Mouse (Mus musculus) forebrain, embryonic 16.5 days (tissue): Measurements from ENCODE around the gene Tbce. TPM values are rescaled to one million over a fixed set of nuclear protein-coding genes. Genes with fewer than 3 reads are reported as not detected.
"Not testable (repeated sequence)": the region's sequence is repeated elsewhere in the genome, so short reads cannot be mapped to it uniquely, and the experiment has no call there.

Experiments used
- ATAC-seq: fragments of 200-750 bp; cut with Nextera tagmentation; 2 replicates; pipeline ENCODE4 v1.8.0; 2017; ENCODE audit warnings: mild to moderate bottlenecking, moderate library complexity
- H3K27ac ChIP-seq: fragments of 300-500 bp; sonication (generic); 2 replicates; pipeline ENCODE4 v1.5.1; 2014; ENCODE audit warnings: low read length, control low read depth
- H3K27me3 ChIP-seq: fragments of 300-500 bp; sonication (generic); replicated peaks from 2 replicates; pipeline ENCODE4 v1.6.1; 2014; ENCODE audit warnings: low read length; ENCODE audit not compliant: control insufficient read depth, insufficient read depth
- H3K36me3 ChIP-seq: fragments of 300-500 bp; sonication (generic); 2 replicates; pipeline ENCODE4 v1.6.1; 2014; ENCODE audit not compliant: control insufficient read depth, insufficient read depth
- H3K4me1 ChIP-seq: fragments of 300-500 bp; sonication (generic); replicated peaks from 2 replicates; pipeline ENCODE4 v1.6.1; 2014; ENCODE audit warnings: low read length; ENCODE audit not compliant: control insufficient read depth, insufficient read depth
- H3K4me2 ChIP-seq: fragments of 300-500 bp; sonication (generic); 2 replicates; pipeline ENCODE4 v1.6.1; 2014; ENCODE audit warnings: mild to moderate bottlenecking, low read length, control low read depth
- H3K4me3 ChIP-seq: fragments of 300-500 bp; sonication (generic); replicated peaks from 2 replicates; pipeline ENCODE4 v1.5.1; 2014; ENCODE audit warnings: mild to moderate bottlenecking, low read length, control low read depth
- H3K9ac ChIP-seq: fragments of 300-500 bp; sonication (generic); replicated peaks from 2 replicates; pipeline ENCODE4 v1.6.1; 2014; ENCODE audit warnings: low read depth, low read length, control low read depth
- H3K9me3 ChIP-seq: fragments of 300-500 bp; sonication (generic); 2 replicates; pipeline ENCODE4 v1.6.1; 2016; ENCODE audit warnings: low read length; ENCODE audit not compliant: control insufficient read depth
- WGBS: fragments of 180-500 bp; shearing (Covaris S2); extraction: QIAGEN DNeasy Blood & Tissue Kit; methylation state at CpG from one replicate; pipeline ENCODE4 v1.1.7; 2014; 5-methylcytosine and 5-hydroxymethylcytosine counted together
- polyA plus RNA-seq: library from polyadenylated mRNA; unstranded; fragments of >200 nt; fragmentation: Nextera tagmentation; extraction: Ambion mirVana; gene quantifications from 2 replicates; pipeline ENCODE4 v1.2.1, GENCODE M21; 2015

Tbce gene
- polyA plus RNA-seq, 1 experiment from 2014 or later, result 113 TPM

DNA sequence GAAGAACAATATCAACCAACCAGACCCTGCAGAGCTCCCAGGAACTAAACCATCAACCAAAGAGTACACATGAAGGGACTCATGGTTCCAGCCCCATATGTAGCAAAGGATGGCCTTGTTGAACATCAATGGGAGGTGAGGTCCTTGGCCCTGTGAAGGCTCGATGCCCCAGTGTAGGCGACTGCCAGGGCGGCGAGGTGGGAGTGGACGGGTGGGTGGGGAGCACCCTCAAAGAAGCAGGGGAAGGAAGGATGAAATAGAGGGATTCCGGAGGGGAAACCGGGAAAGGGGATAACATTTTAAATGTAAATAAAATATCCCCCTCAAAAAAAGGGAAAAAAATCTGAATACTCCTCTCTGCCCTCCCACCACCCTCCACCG is 537 bp downstream of the Tbce start:
- 1% methylated on average over 8 of the region's 8 CpGs for WGBS

DNA sequence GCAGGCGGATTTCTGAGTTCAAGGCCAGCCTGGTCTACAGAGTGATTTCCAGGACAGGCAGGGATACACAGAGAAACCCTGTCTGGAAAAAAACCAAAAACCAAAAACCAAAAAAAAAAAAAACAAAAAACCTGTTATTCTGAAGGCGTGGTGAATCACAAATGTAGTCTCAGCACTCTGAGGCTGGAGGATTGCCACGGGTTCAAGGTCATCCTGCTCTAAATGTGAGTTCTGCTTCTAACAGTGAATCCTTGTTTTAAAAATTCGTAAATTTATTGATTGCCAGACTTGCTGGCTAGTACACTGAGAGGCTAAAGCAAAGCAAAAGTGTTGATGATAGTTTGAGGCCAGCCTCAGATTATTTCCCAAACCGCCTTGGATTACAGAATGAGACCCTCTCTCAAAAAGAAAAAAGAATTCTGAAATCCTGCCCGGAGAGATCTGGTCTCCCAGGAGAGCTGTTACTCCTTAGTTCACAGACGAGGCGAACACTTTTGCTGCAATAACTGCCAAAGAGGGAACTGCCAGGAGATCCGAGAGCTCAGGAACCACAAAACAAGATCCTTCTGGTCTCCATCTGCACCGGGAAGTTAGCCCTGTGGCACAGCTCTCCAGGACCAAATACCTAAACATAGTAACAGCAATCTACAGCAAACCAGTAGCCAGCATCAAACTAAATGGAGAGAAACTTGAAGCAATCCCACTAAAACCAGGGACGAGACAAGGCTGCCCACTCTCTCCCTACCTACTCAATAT is 3.4 kb downstream of the Tbce start:
- Histone ChIP-seq H3K27ac (no peak overlapping the region), H3K9ac (no peak overlapping the region), H3K9me3 (no peaks in the 10 kb centered on the region), H3K4me3 (no peak overlapping the region), H3K27me3 (no peaks in the 10 kb centered on the region), H3K4me2 (no peak overlapping the region), H3K36me3 (no peaks in the 10 kb centered on the region), H3K4me1 (peaks cover 10% of the 10 kb centered on the region)
- ATAC-seq, result no peak
- WGBS, result 91% methylated on average over 11 of the region's 11 CpGs

More for the DNA sequence above, 537 bp downstream of the Tbce start:
- Histone ChIP-seq H3K27me3 (no peaks in the 10 kb centered on the region), H3K9me3 (no peaks in the 10 kb centered on the region), H3K4me1 (peaks cover 10% of the 10 kb centered on the region), H3K36me3 (no peaks in the 10 kb centered on the region), H3K4me2 (peak overlapping the region; percentile 87), H3K27ac (peak overlapping the region; percentile 97), H3K4me3 (peak overlapping the region; percentile 77), H3K9ac (peak overlapping the region; percentile 92)
- ATAC-seq, result peak; percentile 62

DNA sequence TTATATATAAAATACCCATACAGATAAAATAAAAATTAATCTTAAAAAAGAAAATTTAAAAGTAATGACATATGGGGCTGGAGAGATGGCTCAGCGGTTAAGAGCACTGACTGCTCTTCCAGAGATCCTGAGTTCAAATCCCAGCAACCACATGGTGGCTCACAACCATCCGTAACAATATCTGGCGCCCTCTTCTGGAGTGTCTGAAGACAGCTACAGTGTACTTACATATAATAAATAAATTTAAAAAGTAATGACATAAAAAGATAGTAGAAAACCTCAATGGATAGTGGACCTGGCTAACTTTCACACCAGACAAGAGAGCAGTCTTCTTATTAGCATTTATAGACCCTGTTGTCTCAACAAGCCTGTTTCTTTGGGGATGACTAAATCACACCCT is 4.1 kb downstream of the Tbce start:
- WGBS, result 92% methylated on average over 3 of the region's 3 CpGs
- H3K27me3 ChIP-seq, H3K4me2 ChIP-seq, H3K4me1 ChIP-seq, H3K27ac ChIP-seq, H3K9ac ChIP-seq, ATAC-seq, H3K9me3 ChIP-seq, H3K4me3 ChIP-seq, H3K36me3 ChIP-seq: not testable (repeated sequence)

DNA sequence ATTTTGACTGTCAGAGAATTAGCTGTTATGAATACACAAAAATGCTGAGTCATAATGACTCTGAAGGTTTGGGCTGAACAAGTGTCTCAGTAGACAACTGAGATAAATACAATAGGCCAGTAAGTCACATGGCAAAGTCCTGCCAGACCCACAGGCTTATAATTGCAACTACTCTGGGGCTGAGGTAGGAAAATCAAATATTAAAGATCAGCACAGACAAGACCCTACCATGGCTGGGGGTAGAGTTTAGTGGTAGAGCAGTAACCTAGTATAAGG is 5.4 kb downstream of the Tbce start:
- no peaks in the 10 kb centered on the region for H3K36me3 ChIP-seq
- H3K4me1 ChIP-seq, result peaks cover 4% of the 10 kb centered on the region; the same call in 1 of the 2 replicates
- no peak overlapping the region for H3K9ac ChIP-seq
- no peaks in the 10 kb centered on the region for H3K27me3 ChIP-seq
- H3K9me3 ChIP-seq, result no peaks in the 10 kb centered on the region
- H3K27ac ChIP-seq, result no peak overlapping the region
- no peak overlapping the region for H3K4me3 ChIP-seq
- H3K4me2 ChIP-seq, result no peak overlapping the region
- ATAC-seq, result no peak

DNA sequence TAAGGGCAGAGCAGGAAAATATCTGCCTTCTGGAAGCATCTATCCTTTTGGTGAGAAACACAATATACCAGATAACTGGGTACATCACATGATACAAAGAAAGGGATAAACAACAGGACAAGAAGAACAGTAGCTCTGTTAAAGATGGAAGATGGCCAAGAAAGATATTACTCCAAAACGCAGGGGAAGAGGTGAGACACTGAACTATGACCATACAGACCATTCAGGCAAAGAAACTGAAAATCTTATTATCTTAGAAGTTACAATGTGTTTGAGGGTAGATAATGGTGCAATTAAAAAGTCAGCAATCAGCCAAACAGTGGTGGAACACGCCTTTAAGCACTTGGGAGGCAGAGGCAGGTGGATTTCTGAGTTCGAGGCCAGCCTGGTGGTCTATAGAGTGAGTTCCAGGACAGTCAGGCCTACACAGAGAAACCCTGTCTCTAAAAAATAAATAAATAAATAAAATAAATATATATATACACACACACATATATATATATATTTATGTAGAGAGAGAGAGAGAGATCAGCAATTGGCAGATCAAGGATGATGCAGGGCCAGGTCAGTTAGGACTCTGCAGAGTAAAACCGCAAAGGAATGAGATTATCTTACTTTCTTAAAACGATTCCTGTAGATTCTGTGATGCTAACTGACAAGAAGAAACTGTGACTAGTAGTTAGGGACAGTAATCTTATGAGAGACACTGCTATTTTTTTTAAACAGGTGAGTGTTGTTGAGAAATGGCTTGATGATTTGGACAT is 5.9 kb downstream of the Tbce start:
- Histone ChIP-seq H3K9ac (no peak overlapping the region), H3K36me3 (0 out of 2 replicates have a peak, but pooled peaks cover 2% of the 10 kb centered on the region), H3K27me3 (no peaks in the 10 kb centered on the region), H3K27ac (no peak overlapping the region), H3K9me3 (no peaks in the 10 kb centered on the region), H3K4me3 (no peak overlapping the region), H3K4me1 (peaks cover 4% of the 10 kb centered on the region; the same call in 1 of the 2 replicates), H3K4me2 (no peak overlapping the region)
- 92% methylated on average over 5 of the region's 5 CpGs for WGBS
- ATAC-seq, result no peak

DNA sequence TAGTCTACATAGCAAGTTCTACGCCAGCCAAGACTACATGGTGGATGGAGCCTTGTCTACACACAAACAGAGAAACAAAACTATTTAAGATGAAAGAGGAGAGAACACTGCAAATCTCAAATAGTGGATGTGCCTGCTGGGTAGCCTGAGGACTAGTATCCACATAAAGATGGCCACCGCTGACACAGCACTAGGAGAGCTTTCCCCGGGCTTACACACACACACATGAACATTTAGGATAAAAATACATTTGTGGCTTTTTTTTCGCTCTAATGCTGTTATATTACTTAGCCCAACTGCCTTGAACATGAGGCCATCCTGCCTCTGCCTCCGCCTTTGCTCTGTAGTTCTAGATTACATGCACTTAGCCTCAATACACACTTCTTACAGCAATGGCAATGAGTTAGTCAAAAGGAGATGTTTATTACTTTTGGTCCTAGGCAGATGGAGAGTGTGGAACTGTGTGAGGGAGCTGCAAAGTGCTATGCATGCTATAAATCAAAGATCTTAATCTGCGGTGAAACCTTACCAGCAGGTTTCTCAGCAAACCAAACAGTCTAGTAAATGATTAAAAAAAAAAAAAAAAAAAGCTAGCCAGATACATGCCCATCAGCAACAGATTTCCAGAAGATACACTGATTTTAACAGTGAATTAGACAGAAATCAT is 13.2 kb downstream of the Tbce start:
- no peak for ATAC-seq
- H3K9me3 ChIP-seq, result no peaks in the 10 kb centered on the region
- H3K27ac ChIP-seq, result no peak overlapping the region
- peaks cover 10% of the 10 kb centered on the region; the same call in 1 of the 2 replicates for H3K36me3 ChIP-seq
- no peak overlapping the region for H3K4me2 ChIP-seq
- no peak overlapping the region for H3K9ac ChIP-seq
- H3K4me1 ChIP-seq, result no peaks in the 10 kb centered on the region
- whole genome bisulfite sequencing, result 97% methylated on average over 6 of the region's 6 CpGs
- H3K27me3 ChIP-seq, result no peaks in the 10 kb centered on the region
- H3K4me3 ChIP-seq, result no peak overlapping the region

DNA sequence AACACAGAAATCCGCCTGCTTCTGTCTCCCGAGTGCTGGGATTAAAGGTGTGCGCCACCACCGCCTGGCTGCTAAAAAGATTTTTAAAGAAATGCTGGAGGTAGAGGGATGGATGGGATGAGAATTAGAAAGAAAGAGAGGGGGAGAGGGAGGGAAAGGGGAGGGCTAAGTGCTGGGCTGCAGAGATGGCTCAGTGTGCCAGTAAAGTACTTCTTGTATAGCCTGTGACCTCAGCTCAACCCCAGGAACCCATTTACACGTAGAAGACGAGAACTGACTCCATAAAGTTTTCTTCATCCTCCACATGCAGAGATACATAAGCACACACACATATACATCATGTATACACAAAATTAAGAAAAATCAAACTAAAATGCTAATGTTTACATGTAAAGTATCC is 13.9 kb downstream of the Tbce start:
- Histone ChIP-seq H3K27ac (no peak overlapping the region), H3K27me3 (no peaks in the 10 kb centered on the region), H3K4me1 (no peaks in the 10 kb centered on the region), H3K9ac (no peak overlapping the region), H3K4me3 (no peak overlapping the region), H3K4me2 (no peak overlapping the region), H3K9me3 (no peaks in the 10 kb centered on the region), H3K36me3 (peaks cover 10% of the 10 kb centered on the region; the same call in 1 of the 2 replicates)
- 93% methylated on average over 6 of the region's 6 CpGs for WGBS
- ATAC-seq, result no peak

DNA sequence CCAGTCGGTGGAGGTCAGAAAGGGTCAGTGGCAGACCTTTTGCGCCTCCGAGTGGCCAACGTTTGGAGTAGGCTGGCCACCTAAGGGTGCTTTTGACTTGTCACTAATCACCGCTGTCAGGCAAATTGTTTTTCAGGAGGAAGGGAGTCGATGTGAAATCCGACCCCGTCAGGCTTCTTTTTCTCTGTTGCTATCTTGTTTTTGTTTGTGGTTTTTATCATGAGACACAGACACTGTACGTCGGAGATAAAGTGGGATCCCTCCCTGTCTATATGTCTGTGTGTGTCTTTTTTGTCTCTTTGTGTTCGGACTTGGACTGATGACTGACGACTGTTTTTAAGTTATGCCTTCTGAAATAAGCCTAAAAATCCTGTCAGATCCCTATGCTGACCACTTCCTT is 18.0 kb downstream of the Tbce start:
- 86% methylated on average over 9 of the region's 12 CpGs for WGBS

DNA sequence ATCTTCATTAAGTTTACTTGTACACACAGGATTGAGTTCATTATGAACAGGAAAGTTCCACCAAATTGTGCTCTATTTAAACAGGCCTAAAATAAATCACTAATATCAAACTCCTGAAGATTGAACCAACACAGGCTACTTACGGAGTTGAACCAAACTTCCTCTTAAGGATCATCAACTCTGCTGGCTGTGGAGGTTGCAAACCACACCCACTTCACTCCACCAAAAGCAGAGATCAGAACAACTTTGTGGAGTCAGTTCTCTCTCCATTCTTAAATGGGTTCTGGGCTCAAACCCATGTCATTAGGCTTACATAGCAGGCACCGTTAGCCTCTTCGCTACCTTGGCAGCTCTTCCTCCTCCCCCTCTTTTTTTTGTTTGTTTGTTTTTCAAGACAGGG is 20.6 kb downstream of the Tbce start:
- Histone ChIP-seq H3K4me1 (no peaks in the 10 kb centered on the region), H3K27me3 (no peaks in the 10 kb centered on the region), H3K9me3 (no peaks in the 10 kb centered on the region), H3K4me3 (no peak overlapping the region), H3K4me2 (no peak overlapping the region), H3K9ac (no peak overlapping the region), H3K27ac (no peak overlapping the region), H3K36me3 (peaks cover 11% of the 10 kb centered on the region)
- ATAC-seq, result no peak
- 95% methylated on average over 3 of the region's 3 CpGs for WGBS

More for the DNA sequence above, 18.0 kb downstream of the Tbce start:
- not testable (repeated sequence) for H3K27ac ChIP-seq, H3K4me2 ChIP-seq, H3K27me3 ChIP-seq, ATAC-seq, H3K4me1 ChIP-seq, H3K4me3 ChIP-seq, H3K36me3 ChIP-seq, H3K9me3 ChIP-seq, H3K9ac ChIP-seq
